Mouse (Mus musculus): Measurements from ENCODE around the gene Serpinb9g. TPM values are rescaled to one million over a fixed set of nuclear protein-coding genes. Genes with fewer than 3 reads are reported as not detected.
"Not testable (repeated sequence)": the region's sequence is repeated elsewhere in the genome, so short reads cannot be mapped to it uniquely, and the experiment has no call there.

Gene Serpinb9g
- not detected in 2 replicates for polyA plus RNA-seq (2015; fragmentation: Nextera tagmentation; extraction: Ambion mirVana)

- H3K36me3 ChIP-seq; H3K4me2 ChIP-seq; H3K27me3 ChIP-seq; H3K9ac ChIP-seq; H3K4me3 ChIP-seq (replicated peaks); DNase-seq; H3K27ac ChIP-seq; H3K9me3 ChIP-seq (replicated peaks); ATAC-seq (ENCODE audit: low read depth); H3K4me1 ChIP-seq (replicated peaks): not testable (repeated sequence)
- WGBS (ENCODE audit: insufficient replicate concordance), result 59% methylated on average over 4 of the region's 4 CpGs
These were observed at the start of gene Serpinb9g for GRCm38 (mm10) chr13:33484490-33484889. TSS of gene Serpinb9g (plus strand) at chr13:33484790.

GRCm38 (mm10) chr13:33483872-33484271 lies 718 bp upstream of the Serpinb9g start:
- H3K27me3 ChIP-seq, result not testable (repeated sequence)
- 50% methylated on average over 3 of the region's 3 CpGs for WGBS (ENCODE audit: insufficient replicate concordance)

GRCm38 (mm10) chr13:33524629-33525028 lies 40.0 kb downstream of the Serpinb9g start:
- H3K27me3 ChIP-seq, result no peaks in the 10 kb centered on the region
- no peak for ATAC-seq (ENCODE audit: low read depth)
- H3K9ac ChIP-seq, result no peak overlapping the region
- H3K27ac ChIP-seq, result no peak overlapping the region
- H3K9me3 ChIP-seq (replicated peaks), result 0 out of 2 replicates have a peak, but pooled peaks cover 5% of the 10 kb centered on the region
- H3K4me3 ChIP-seq (replicated peaks), result no peak overlapping the region
- H3K4me2 ChIP-seq, result no peak overlapping the region
- no peaks in the 10 kb centered on the region for H3K36me3 ChIP-seq
- H3K4me1 ChIP-seq (replicated peaks), result no peaks in the 10 kb centered on the region
- no peak for DNase-seq

More at GRCm38 (mm10) chr13:33483872-33484271, 718 bp upstream of the Serpinb9g start:
- not testable (repeated sequence) for DNase-seq; ATAC-seq (ENCODE audit: low read depth); H3K9ac ChIP-seq; H3K9me3 ChIP-seq (replicated peaks); H3K4me1 ChIP-seq (replicated peaks); H3K4me3 ChIP-seq (replicated peaks); H3K4me2 ChIP-seq; H3K27ac ChIP-seq; H3K36me3 ChIP-seq

GRCm38 (mm10) chr13:33532814-33533213 lies 48.2 kb downstream of the Serpinb9g start:
- no peak overlapping the region for H3K4me3 ChIP-seq (replicated peaks)
- no peak overlapping the region for H3K9ac ChIP-seq
- ATAC-seq (ENCODE audit: low read depth) (no peak), DNase-seq (no peak)
- H3K4me2 ChIP-seq, result no peak overlapping the region
- no peaks in the 10 kb centered on the region for H3K36me3 ChIP-seq
- no peaks in the 10 kb centered on the region for H3K9me3 ChIP-seq (replicated peaks)
- H3K27me3 ChIP-seq, result no peaks in the 10 kb centered on the region
- no peaks in the 10 kb centered on the region for H3K4me1 ChIP-seq (replicated peaks)
- no peak overlapping the region for H3K27ac ChIP-seq

Other genes starting within 250 kb of the Serpinb9g start
- not detected in 2 replicates for gene Serpinb9e, start 235.2 kb upstream of the Serpinb9g start, polyA plus RNA-seq (2015; fragmentation: Nextera tagmentation; extraction: Ambion mirVana)
- gene Serpinb9f, start 160.7 kb upstream of the Serpinb9g start, polyA plus RNA-seq (2015; fragmentation: Nextera tagmentation; extraction: Ambion mirVana), result not detected in 2 replicates
- not detected in 2 replicates for gene Gm11397, start 89.0 kb upstream of the Serpinb9g start, polyA plus RNA-seq (2015; fragmentation: Nextera tagmentation; extraction: Ambion mirVana)
- gene Serpinb6d, start 176.6 kb downstream of the Serpinb9g start, polyA plus RNA-seq (2015; fragmentation: Nextera tagmentation; extraction: Ambion mirVana), result not detected in 2 replicates